Mouse (Mus musculus): ENCODE results near the gene Myo1h. TPM values are rescaled to one million over a fixed set of nuclear protein-coding genes. Genes with fewer than 3 reads are reported as not detected.

Myo1h gene
- polyA plus RNA-seq, 2 experiments: 1.6 to 2.2 TPM

DNA sequence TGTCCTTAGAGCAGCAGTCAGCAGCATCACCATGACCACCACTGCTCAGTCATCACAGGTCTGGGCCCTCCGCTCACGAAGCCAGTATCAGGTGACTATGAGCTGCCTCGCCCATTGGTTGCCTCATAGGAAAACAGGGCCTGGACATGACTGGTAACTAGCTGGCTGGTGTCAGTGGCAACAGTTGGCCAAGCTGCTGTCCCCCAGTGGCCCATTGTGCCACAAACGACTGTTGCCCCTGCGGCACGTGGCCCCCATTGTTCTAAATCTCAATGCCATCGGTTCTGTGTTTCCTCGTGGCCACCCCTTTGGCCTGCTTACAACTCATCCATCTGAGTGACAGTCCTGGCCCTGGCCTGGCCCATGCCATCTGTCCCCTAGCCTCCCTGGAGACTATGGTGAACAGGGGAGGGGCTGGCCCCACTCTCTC is 24.9 kb upstream of the Myo1h start:
- Histone ChIP-seq H3K27me3 (ENCODE audit: control insufficient read depth, insufficient read depth, low read length) (no peaks in the 10 kb centered on the region), H3K4me1 (ENCODE audit: control insufficient read depth, insufficient read depth, low read length) (no peaks in the 10 kb centered on the region), H3K9ac (ENCODE audit: low read depth, low read length, severe bottlenecking) (no peak overlapping the region), H3K4me2 (replicated peaks; ENCODE audit: low read depth, low read length, severe bottlenecking) (no peak overlapping the region), H3K27ac (replicated peaks; ENCODE audit: low read depth, low read length) (no peak overlapping the region), H3K4me3 (replicated peaks; ENCODE audit: low read length) (no peak overlapping the region), H3K9me3 (ENCODE audit: control insufficient read depth, low read length) (no peaks in the 10 kb centered on the region), H3K36me3 (ENCODE audit: control insufficient read depth, insufficient read depth, low read length) (no peaks in the 10 kb centered on the region)
- DNase-seq (ENCODE audit: low spot score) (no peak), ATAC-seq (ENCODE audit: low FRiP score, low read depth) (no peak)
- WGBS: 78% methylated on average over 8 of the region's 8 CpGs
- TF ChIP-seq POLR2A (IDR thresholded peaks at IDR 0.05; ENCODE audit: borderline replicate concordance, extremely low read depth, insufficient read depth, insufficient read length): no peak

DNA sequence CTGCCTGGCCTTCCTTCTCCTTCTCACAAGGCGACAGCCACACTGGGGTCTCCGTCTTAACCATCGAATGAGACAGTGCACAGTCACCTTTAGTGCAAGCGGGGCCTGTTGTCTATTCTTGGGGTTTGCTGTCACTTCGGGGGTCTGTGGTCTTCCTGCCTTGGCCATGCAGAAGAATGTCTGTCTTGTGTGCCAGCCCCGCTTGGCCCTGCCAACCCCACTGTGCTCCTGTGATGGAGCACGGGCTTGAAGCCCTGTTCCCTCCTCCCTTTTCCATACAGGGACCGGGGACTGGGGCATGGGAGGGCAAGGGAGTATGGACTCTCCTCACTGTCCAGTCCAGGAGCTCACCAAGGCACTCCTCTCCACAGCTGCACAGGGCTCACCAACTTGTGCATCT is 24.2 kb upstream of the Myo1h start:
- Histone ChIP-seq H3K27me3 (ENCODE audit: control insufficient read depth, insufficient read depth, low read length) (no peaks in the 10 kb centered on the region), H3K9me3 (ENCODE audit: control insufficient read depth, low read length) (no peaks in the 10 kb centered on the region), H3K36me3 (ENCODE audit: control insufficient read depth, insufficient read depth, low read length) (no peaks in the 10 kb centered on the region), H3K9ac (ENCODE audit: low read depth, low read length, severe bottlenecking) (no peak overlapping the region), H3K4me1 (ENCODE audit: control insufficient read depth, insufficient read depth, low read length) (no peaks in the 10 kb centered on the region), H3K4me3 (replicated peaks; ENCODE audit: low read length) (no peak overlapping the region), H3K4me2 (replicated peaks; ENCODE audit: low read depth, low read length, severe bottlenecking) (no peak overlapping the region), H3K27ac (replicated peaks; ENCODE audit: low read depth, low read length) (no peak overlapping the region)
- no peak for DNase-seq (ENCODE audit: low spot score)
- no peak for ATAC-seq (ENCODE audit: low FRiP score, low read depth)
- WGBS: 80% methylated on average over 8 of the region's 8 CpGs
- TF ChIP-seq POLR2A (IDR thresholded peaks at IDR 0.05; ENCODE audit: borderline replicate concordance, extremely low read depth, insufficient read depth, insufficient read length): no peak

DNA sequence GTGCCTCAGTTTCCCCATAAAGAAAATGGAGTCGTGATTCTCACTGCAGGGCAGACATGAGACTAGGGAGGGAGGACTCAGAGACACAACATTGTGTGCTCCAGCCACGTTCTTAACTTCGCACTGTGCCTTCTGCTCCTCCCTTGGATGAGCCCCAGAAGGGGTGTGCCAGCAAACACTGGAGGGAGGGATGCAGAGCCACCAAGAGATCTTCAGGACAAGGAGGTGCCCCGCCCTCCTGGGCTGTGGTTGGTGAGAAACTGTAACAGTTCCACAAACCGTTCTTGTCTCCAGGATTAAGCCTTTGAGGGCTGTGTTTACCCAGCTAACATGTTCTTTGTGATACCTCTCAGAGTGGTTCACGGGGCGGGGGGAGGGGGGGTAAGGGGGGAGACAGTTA is 20.3 kb upstream of the Myo1h start:
- peaks cover 28% of the 10 kb centered on the region for H3K27me3 ChIP-seq (ENCODE audit: control insufficient read depth, insufficient read depth, low read length)
- no peak overlapping the region for H3K4me3 ChIP-seq (replicated peaks; ENCODE audit: low read length)
- H3K4me1 ChIP-seq (ENCODE audit: control insufficient read depth, insufficient read depth, low read length): peaks cover 5% of the 10 kb centered on the region; the same call in 1 of the 2 replicates
- H3K9me3 ChIP-seq (ENCODE audit: control insufficient read depth, low read length): no peaks in the 10 kb centered on the region
- DNase-seq (ENCODE audit: low spot score) (no peak), ATAC-seq (ENCODE audit: low FRiP score, low read depth) (no peak)
- H3K27ac ChIP-seq (replicated peaks; ENCODE audit: low read depth, low read length): no peak overlapping the region
- WGBS: 33% methylated on average over 7 of the region's 7 CpGs
- H3K4me2 ChIP-seq (replicated peaks; ENCODE audit: low read depth, low read length, severe bottlenecking): no peak overlapping the region
- no peak overlapping the region for H3K9ac ChIP-seq (ENCODE audit: low read depth, low read length, severe bottlenecking)
- TF ChIP-seq POLR2A (IDR thresholded peaks at IDR 0.05; ENCODE audit: borderline replicate concordance, extremely low read depth, insufficient read depth, insufficient read length): no peak
- H3K36me3 ChIP-seq (ENCODE audit: control insufficient read depth, insufficient read depth, low read length): no peaks in the 10 kb centered on the region

DNA sequence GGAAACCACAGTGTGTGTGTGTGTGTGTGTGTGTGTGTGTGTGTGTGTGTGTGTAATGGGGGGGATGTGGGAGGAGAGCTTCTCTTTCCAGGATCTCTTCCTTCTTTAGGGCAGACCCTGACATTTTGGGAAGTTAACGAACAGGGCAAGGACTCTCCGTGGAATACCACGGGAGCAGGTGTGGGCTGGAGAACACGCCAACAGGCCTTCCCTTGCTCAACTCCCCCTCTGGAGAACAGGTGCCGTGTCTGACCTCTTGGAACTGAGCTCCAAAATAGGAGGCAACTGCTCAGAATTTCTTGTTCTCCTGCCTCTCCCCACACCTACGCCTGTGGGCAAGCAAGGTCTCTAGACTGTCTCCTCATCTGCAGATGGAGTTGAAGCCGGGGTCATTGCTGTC is 19.5 kb upstream of the Myo1h start:
- TF ChIP-seq POLR2A (IDR thresholded peaks at IDR 0.05; ENCODE audit: borderline replicate concordance, extremely low read depth, insufficient read depth, insufficient read length): no peak
- Histone ChIP-seq H3K4me1 (ENCODE audit: control insufficient read depth, insufficient read depth, low read length) (peaks cover 11% of the 10 kb centered on the region), H3K27me3 (ENCODE audit: control insufficient read depth, insufficient read depth, low read length) (peaks cover 36% of the 10 kb centered on the region), H3K9ac (ENCODE audit: low read depth, low read length, severe bottlenecking) (no peak overlapping the region), H3K36me3 (ENCODE audit: control insufficient read depth, insufficient read depth, low read length) (no peaks in the 10 kb centered on the region), H3K4me3 (replicated peaks; ENCODE audit: low read length) (no peak overlapping the region), H3K4me2 (replicated peaks; ENCODE audit: low read depth, low read length, severe bottlenecking) (no peak overlapping the region), H3K9me3 (ENCODE audit: control insufficient read depth, low read length) (no peaks in the 10 kb centered on the region), H3K27ac (replicated peaks; ENCODE audit: low read depth, low read length) (no peak overlapping the region)
- WGBS: 53% methylated on average over 7 of the region's 7 CpGs
- no peak for DNase-seq (ENCODE audit: low spot score)
- ATAC-seq (ENCODE audit: low FRiP score, low read depth): no peak

DNA sequence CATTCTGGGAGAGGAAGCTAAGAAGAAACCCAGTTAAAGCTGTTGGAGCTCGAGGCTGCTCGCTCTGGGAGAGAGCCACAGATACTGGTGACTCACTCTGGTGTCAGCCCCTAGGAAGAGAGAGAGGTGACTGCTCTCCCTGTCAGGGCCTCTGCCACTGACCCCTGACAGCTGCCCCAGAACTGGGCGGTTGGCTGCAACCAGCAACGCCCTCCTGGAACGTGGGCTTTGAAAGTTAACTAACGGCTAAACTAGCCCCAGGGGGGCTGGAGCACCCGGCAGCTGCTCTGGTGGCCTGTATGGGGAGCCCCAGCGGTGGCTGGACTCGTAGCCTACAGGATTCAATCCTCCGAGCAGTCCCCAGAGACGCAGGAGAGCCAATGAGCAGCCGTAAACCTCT is 19.0 kb upstream of the Myo1h start:
- TF ChIP-seq POLR2A (IDR thresholded peaks at IDR 0.05; ENCODE audit: borderline replicate concordance, extremely low read depth, insufficient read depth, insufficient read length): no peak
- DNase-seq (ENCODE audit: low spot score) (no peak), ATAC-seq (ENCODE audit: low FRiP score, low read depth) (no peak)
- WGBS: 10% methylated on average over 12 of the region's 12 CpGs
- Histone ChIP-seq H3K27me3 (ENCODE audit: control insufficient read depth, insufficient read depth, low read length) (peaks cover 41% of the 10 kb centered on the region), H3K36me3 (ENCODE audit: control insufficient read depth, insufficient read depth, low read length) (no peaks in the 10 kb centered on the region), H3K4me3 (replicated peaks; ENCODE audit: low read length) (no peak overlapping the region), H3K4me2 (replicated peaks; ENCODE audit: low read depth, low read length, severe bottlenecking) (no peak overlapping the region), H3K4me1 (ENCODE audit: control insufficient read depth, insufficient read depth, low read length) (peaks cover 11% of the 10 kb centered on the region), H3K9me3 (ENCODE audit: control insufficient read depth, low read length) (no peaks in the 10 kb centered on the region), H3K27ac (replicated peaks; ENCODE audit: low read depth, low read length) (no peak overlapping the region), H3K9ac (ENCODE audit: low read depth, low read length, severe bottlenecking) (no peak overlapping the region)

Measured in limb, embryonic 14.5 days (tissue).